Mouse (Mus musculus): ENCODE measurements around the gene Bcr. TPM values are rescaled to one million over a fixed set of nuclear protein-coding genes. Genes with fewer than 3 reads are reported as not detected.

Bcr gene
- polyA plus RNA-seq, 1 experiment from 2014 or later: 1.6 TPM

DNA sequence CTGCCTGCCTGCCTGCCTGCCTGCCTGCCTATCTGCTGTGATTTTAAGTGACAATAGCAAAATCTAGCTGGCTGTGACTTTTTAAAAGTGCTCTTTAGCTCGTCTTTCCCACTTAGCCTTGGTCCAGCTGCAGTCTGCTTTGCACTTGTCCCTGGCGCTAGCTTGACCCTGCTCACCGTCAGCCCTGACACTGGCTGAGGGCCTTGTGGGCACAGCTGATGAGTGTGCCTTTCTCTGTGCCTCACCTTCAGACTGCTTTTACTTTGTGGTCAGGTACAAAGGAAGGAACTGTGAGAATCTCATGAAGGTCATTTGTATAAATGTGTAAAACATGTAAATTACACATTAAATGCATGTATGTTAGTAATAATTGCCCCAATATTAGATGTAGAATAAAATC lies 163.8 kb downstream of the Bcr start:
- WGBS (ENCODE audit: insufficient replicate concordance): 71% methylated on average over 3 of the region's 3 CpGs
- DNase-seq (no peak), ATAC-seq (ENCODE audit: low read depth) (no peak)
- H3K9ac ChIP-seq: no peak overlapping the region
- H3K27me3 ChIP-seq: no peaks in the 10 kb centered on the region
- H3K36me3 ChIP-seq: 0 out of 2 replicates have a peak, but pooled peaks cover 1% of the 10 kb centered on the region
- H3K9me3 ChIP-seq (replicated peaks): no peaks in the 10 kb centered on the region
- H3K4me3 ChIP-seq (replicated peaks): no peak overlapping the region
- no peak overlapping the region for H3K27ac ChIP-seq
- H3K4me2 ChIP-seq: no peak overlapping the region
- peaks cover 48% of the 10 kb centered on the region for H3K4me1 ChIP-seq (replicated peaks)

DNA sequence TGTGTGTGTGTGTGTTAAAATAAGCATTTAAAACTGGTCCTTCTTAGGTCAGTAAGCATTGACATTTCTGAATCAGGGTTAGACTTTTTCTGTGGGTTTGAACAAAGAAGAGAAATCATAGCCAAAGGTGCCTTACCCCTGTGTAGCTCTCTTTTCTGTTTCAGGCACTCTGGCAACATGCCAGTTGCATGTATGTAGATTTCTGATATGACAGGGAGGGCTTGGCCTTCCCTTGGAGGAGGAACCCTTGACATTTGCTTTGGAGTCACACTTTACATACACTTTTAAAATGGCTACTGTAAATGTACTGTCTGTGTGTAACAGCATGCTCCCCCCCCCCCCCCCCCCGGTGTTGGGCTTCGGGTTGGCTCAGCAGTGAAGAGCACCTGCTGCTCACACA lies 164.2 kb downstream of the Bcr start:
- H3K36me3 ChIP-seq: 0 out of 2 replicates have a peak, but pooled peaks cover 4% of the 10 kb centered on the region
- no peaks in the 10 kb centered on the region for H3K9me3 ChIP-seq (replicated peaks)
- no peak for DNase-seq
- H3K27me3 ChIP-seq: no peaks in the 10 kb centered on the region
- no peak for ATAC-seq (ENCODE audit: low read depth)
- H3K4me2 ChIP-seq: no peak overlapping the region
- no peak overlapping the region for H3K9ac ChIP-seq
- H3K4me1 ChIP-seq (replicated peaks): peaks cover 47% of the 10 kb centered on the region
- H3K27ac ChIP-seq: no peak overlapping the region
- H3K4me3 ChIP-seq (replicated peaks): no peak overlapping the region
- 28% methylated on average over 2 of the region's 2 CpGs for WGBS (ENCODE audit: insufficient replicate concordance)

DNA sequence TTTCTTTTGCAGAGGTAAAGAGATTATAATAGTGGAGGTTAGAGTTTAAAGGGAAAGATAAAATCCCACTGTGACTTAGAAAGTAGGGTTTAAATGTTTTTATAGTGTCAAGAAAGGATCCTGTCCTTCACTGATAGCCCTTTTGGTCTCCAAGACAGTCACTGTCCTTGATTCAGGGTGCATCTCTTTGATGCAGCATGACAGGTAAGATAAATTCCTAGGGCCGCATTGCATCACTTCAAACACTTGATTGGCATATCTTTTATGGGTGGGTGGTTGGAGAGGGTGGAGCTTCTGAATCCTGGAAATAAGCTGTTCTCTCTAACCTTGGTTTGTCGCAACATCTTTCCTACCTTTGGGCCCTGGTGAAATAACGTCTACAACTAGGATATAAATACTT lies 167.0 kb downstream of the Bcr start:
- H3K27me3 ChIP-seq: no peaks in the 10 kb centered on the region
- DNase-seq: no peak
- 54% methylated on average over 3 of the region's 3 CpGs for WGBS (ENCODE audit: insufficient replicate concordance)
- H3K4me2 ChIP-seq: no peak overlapping the region
- peaks cover 16% of the 10 kb centered on the region for H3K36me3 ChIP-seq
- H3K4me1 ChIP-seq (replicated peaks): peaks cover 26% of the 10 kb centered on the region
- no peak overlapping the region for H3K4me3 ChIP-seq (replicated peaks)
- no peak for ATAC-seq (ENCODE audit: low read depth)
- no peak overlapping the region for H3K27ac ChIP-seq
- H3K9me3 ChIP-seq (replicated peaks): no peaks in the 10 kb centered on the region
- no peak overlapping the region for H3K9ac ChIP-seq

DNA sequence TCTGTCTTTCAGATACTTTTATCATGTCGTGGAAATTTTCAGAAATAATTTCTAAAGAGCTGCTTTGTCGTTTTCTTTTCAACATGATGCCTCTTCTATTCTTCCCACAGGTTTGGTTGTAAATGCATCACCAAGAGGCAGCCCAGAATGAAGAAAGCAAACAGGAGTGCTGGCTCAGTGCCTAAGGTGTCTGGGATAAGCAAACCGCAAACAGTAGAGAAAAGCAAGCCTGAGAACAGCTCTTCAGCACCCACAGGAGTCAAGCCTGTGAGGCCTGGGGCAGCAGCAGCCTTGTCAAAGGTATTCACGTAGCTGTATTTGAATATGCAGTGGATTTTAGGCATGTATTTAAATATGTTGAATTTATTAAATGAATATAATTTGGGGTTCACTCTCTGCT lies 170.2 kb downstream of the Bcr start:
- DNase-seq (no peak), ATAC-seq (ENCODE audit: low read depth) (no peak)
- no peaks in the 10 kb centered on the region for H3K9me3 ChIP-seq (replicated peaks)

GRCm38 (mm10) chr10:75231876-75232275 lies 171.5 kb downstream of the Bcr start:
- 86% methylated on average over 1 of the region's 1 CpGs for WGBS (ENCODE audit: insufficient replicate concordance)
- H3K27ac ChIP-seq: no peak overlapping the region
- H3K9me3 ChIP-seq (replicated peaks): no peaks in the 10 kb centered on the region
- H3K36me3 ChIP-seq: peaks cover 16% of the 10 kb centered on the region
- no peak overlapping the region for H3K4me3 ChIP-seq (replicated peaks)
- H3K27me3 ChIP-seq: no peaks in the 10 kb centered on the region
- H3K4me1 ChIP-seq (replicated peaks): peaks cover 13% of the 10 kb centered on the region
- ATAC-seq (ENCODE audit: low read depth) (no peak), DNase-seq (no peak)
- no peak overlapping the region for H3K4me2 ChIP-seq
- H3K9ac ChIP-seq: no peak overlapping the region

More for the DNA sequence above, 170.2 kb downstream of the Bcr start:
- Histone ChIP-seq H3K27me3 (no peaks in the 10 kb centered on the region), H3K4me1 (replicated peaks) (peaks cover 11% of the 10 kb centered on the region), H3K27ac (no peak overlapping the region), H3K9ac (no peak overlapping the region), H3K36me3 (peaks cover 16% of the 10 kb centered on the region), H3K4me3 (replicated peaks) (no peak overlapping the region), H3K4me2 (no peak overlapping the region)
- WGBS (ENCODE audit: insufficient replicate concordance): 76% methylated on average over 4 of the region's 4 CpGs

- H3K27ac ChIP-seq: no peak overlapping the region
- H3K9ac ChIP-seq: no peak overlapping the region
- no peak overlapping the region for H3K4me2 ChIP-seq
- H3K27me3 ChIP-seq: no peaks in the 10 kb centered on the region
- H3K4me3 ChIP-seq (replicated peaks): no peak overlapping the region
- H3K9me3 ChIP-seq (replicated peaks): no peaks in the 10 kb centered on the region
- peaks cover 16% of the 10 kb centered on the region for H3K36me3 ChIP-seq
- DNase-seq (no peak), ATAC-seq (ENCODE audit: low read depth) (no peak)
- peaks cover 9% of the 10 kb centered on the region; the same call in 1 of the 2 replicates for H3K4me1 ChIP-seq (replicated peaks)
- WGBS (ENCODE audit: insufficient replicate concordance): 85% methylated on average over 4 of the region's 4 CpGs
These were observed 172.3 kb downstream of the Bcr start for GRCm38 (mm10) chr10:75232612-75233155.

- WGBS (ENCODE audit: insufficient replicate concordance): 74% methylated on average over 2 of the region's 2 CpGs
- no peak overlapping the region for H3K27ac ChIP-seq
- no peak overlapping the region for H3K9ac ChIP-seq
- H3K4me1 ChIP-seq (replicated peaks): peaks cover 9% of the 10 kb centered on the region; the same call in 1 of the 2 replicates
- no peak overlapping the region for H3K4me2 ChIP-seq
- no peaks in the 10 kb centered on the region for H3K9me3 ChIP-seq (replicated peaks)
- H3K27me3 ChIP-seq: no peaks in the 10 kb centered on the region
- DNase-seq (no peak), ATAC-seq (ENCODE audit: low read depth) (no peak)
- H3K4me3 ChIP-seq (replicated peaks): no peak overlapping the region
- H3K36me3 ChIP-seq: peaks cover 16% of the 10 kb centered on the region
These were observed 173.1 kb downstream of the Bcr start for GRCm38 (mm10) chr10:75233489-75233888.

Other genes starting within 250 kb of the Bcr start
- gene Gnaz, start 93.4 kb upstream of the Bcr start, polyA plus RNA-seq (2015; fragmentation: Nextera tagmentation; extraction: Ambion mirVana): 5.1 and 5.2 TPM in 2 replicates
- gene Rsph14, start 28.0 kb upstream of the Bcr start, polyA plus RNA-seq (2015; fragmentation: Nextera tagmentation; extraction: Ambion mirVana): not detected in 2 replicates
- 2.1 and 2.5 TPM in 2 replicates for gene Rab36, start 23.5 kb upstream of the Bcr start, polyA plus RNA-seq (2015; fragmentation: Nextera tagmentation; extraction: Ambion mirVana)
- 5.6 and 7.5 TPM in 2 replicates for gene Specc1l, start 151.5 kb downstream of the Bcr start, polyA plus RNA-seq (2015; fragmentation: Nextera tagmentation; extraction: Ambion mirVana)